Mouse (Mus musculus): ENCODE measurements at regions not wholly inside any gene's neighbourhood (a gene's known extent, or its start where the extent isn't known, plus 50 kb on each side); places are given as distances from the start of the nearest gene placed in this dataset.

DNA sequence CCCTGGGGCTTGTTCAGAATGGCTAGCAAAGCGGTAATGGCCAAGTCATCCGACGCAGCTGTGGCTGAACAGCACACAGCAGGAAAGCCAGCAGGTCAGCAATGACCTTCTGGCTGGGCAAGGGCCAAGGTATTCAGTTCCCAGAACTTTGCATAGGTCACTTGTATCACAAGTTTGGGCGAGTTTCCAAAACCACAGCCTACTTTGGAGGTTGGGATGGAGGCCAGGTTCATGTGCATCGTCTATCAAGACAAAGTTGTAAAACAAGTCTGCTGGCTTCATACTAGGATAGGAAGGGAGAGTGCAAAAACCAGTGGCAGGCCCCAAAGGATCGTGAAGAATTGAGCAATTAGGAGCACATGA, 639.8 kb upstream of the Vstm2b start:
- peak; percentile 92 for DNase-seq

DNA sequence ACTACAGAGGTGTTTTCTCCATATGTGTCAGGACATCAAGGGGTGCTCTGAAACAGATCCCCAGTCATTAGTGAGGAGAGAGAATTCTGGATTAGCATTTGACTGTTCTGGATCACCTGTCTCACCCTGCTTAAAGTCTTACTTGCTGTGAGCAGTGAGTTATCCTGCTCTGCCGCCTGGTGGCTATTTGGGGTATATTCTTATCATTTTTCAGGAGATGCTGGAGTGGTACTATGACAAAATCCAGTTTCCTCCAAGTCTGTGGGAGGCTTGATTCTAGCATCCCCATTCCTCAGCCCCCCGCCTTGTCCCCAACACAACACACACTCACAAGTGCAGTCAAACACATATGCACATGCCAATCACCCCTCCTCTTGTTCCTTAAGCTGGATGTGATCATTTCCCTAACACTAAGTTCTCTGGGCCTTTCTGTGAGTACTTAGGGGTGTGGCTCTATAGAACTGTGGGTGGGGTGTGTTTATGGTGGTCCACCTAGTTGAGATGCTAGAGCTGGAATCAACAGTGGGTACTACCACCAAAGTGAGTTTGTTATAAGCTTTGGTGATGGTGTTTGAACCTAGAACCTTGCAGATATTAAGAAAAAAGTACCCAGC, 624.6 kb upstream of the Vstm2b start:
- DNase-seq: peak; percentile 42

DNA sequence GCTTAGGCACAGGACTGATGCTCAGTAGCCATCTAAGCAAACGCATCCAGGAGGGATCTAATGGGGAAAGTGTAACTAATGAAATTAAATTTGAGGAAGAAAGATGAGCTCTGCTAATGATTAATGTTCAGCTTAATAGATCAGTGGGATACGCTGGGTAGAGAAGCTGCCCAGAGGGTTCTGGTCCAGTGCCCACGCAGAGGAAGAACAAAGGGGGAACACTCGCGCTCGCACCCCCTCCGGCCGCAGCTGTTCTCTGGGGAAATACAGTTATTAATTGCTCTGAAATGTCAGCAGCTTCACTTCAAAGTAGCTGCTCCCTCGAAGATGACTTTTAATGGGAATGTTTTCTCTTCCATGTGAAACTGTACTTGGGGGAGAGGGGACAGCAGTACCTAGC, 623.0 kb upstream of the Vstm2b start:
- DNase-seq: no peak

DNA sequence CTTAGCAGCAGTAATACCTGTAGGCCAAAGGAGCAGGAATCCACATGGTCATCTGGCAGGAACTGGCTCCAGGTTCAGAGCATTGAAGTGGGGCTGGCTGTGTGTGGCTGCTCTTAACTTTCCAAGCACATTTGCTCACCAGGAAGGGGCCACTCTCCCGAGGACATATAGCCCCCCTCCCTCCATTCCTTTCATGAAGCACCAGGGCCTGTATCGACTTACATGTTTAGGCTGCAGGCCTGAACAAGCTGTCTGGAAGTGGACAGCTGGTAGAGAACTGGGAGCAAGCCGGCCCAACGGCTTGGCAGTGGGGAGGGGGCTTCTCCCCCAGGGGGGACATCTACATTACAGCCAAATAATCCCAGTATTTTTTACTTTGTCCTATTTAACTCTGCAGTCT, 622.5 kb upstream of the Vstm2b start:
- DNase-seq: no peak

DNA sequence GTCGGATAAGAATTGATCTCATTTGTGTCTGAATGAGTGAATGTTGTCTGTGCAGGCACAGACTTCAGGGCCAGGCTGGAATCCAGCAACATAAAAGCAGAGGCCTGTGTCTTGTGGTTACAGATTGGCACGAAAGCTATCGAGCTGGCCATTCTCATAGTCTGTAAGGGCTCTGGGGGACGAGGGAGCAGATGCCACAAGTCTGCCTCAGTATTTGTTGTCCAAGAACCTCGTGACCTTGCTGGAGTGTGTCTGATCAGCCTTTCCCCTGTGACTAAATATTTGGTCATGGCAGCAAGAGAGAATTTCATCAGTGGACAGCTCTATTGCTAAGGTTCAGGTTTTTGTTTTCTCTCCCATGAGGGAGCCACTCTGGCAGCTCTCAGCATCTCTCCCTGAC, 622.0 kb upstream of the Vstm2b start:
- DNase-seq: no peak

DNA sequence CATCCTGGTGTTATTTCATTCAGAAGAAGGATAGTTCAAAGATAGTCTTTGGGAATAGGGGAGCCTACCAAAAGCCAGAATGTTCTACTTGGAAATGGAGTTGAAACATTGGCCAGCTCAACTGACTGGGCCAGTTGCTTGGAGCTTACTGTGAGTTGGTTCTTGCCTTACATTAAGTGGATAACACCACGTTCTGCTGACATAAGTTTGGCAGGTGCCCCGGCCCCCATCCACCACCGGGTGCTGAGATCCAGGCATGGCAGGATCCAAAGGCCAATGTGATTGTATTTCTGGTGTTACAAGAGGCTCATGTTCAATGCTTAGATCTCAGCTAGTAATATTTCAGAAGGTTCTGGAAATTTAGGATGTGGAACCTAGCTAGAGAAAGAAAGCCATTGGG, 608.0 kb upstream of the Vstm2b start:
- no peak for DNase-seq

DNA sequence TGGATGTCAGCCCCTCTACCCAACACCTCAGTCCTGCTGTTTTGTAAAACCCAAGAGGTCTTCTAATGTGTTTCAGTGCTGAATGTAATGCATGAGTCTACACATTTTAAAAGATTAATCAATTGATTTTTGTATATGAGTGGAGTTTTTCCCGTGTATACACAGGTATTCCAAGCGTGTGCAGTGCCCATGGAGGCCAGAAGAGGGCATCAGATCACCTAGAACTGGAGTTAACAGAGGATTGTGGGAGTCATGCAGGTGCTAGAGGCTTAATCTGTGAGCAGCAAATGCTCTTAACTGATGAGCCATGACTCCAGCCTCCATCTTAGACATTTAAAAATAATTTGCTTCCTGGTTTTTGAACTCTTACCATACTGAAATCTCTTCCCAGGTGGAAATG, 587.6 kb upstream of the Vstm2b start:
- DNase-seq: no peak

DNA sequence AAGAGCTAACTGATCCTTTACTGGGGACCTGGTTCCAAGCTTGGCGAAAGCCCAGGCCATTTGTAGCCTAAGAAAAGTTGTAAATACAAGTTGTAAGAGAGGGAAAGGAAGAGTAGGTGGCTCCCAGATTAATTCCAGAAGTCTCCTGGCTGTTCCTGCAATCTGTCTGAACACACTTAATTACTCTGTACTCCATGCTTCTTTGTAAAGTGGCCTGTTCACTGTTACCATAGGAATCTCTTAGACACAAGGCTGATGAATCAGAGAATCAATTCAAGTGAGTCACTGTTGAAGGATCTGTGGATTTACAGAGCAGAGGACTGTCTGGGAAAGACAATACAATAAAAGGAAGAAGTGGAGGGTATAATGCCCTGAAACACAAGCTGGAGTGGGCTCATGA, 577.0 kb upstream of the Vstm2b start:
- DNase-seq: no peak

DNA sequence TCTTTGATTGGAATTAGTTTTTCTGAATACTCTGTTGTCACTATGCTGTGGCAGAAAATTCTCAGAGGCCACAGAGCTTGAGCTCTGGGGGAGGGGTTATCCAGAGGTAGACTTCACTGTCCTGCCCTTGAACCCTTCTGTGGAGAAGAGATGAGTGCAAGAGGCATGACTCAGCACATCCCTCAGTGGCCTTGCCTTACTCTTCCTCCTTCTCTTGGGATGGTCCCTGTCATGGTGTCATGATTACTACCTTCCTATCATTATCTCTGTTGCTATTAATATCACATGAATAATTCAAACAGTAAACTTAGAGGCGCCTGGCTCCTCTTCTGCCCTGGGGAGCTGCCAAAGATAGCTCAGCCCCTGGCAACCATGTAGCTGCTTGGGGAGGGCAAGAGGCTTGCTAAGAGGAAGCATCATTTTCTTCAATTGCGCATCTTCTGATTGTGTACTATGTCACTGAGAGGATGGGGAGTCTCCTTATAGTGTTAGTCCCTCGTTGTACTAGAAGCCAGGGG, 572.9 kb upstream of the Vstm2b start:
- no peak for DNase-seq

DNA sequence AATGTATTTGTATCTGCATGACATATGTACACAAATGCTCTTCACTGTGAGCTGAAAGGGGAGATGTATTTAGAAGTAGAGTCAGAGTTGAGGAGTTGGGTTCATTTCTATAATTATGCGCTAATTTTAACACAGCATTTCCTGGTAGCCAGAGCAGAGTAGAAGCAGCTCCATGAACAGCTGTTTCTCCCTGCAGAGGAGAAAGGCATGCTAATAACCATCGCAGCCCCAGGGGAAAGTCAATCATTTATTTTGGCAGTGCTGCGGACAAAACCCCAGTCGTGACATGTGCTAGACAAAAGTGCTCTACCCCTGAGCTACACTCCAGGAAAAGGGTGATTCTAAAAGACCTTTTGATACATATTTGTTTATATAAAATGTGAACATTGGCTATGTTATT, 565.7 kb upstream of the Vstm2b start:
- peak; percentile 63 for DNase-seq

DNA sequence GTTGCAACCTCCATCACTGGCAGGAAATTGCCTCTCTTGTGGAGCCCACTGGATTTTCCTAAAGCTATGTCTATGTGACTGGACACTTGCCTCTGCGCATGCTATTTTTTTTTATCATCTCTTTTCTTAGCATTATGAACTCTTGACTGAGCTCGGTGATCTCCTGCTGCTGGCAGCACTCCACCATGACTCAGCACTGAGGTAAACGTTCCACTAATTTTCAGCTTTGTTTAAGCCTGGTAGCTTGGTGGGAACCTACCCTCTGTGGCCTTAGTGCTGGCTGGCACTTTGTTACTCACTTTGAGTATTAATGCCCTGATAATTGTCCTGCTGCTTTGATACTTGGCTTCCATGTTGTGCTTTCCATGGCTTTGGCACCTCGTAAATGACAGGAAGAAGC, 545.8 kb upstream of the Vstm2b start:
- no peak for DNase-seq

DNA sequence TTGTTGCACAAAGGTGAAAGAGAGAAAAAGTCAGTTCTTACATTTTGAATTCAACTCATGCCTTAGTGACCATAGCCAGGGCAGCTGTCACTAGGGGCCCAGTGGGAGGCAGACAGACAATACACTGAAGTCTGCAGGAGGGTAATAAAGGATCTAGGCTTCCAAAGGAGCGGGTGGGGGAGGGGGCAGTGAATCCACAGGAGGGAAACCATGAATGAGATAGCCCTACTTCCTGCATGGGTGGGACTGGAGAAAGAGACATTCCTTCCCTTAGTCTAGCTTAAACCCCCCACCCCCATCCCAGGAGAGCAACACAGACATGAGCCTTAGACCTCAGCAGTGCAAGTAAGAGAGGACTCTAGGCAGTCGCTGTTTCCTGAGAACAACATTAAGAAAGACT, 535.4 kb upstream of the Vstm2b start:
- DNase-seq: no peak

DNA sequence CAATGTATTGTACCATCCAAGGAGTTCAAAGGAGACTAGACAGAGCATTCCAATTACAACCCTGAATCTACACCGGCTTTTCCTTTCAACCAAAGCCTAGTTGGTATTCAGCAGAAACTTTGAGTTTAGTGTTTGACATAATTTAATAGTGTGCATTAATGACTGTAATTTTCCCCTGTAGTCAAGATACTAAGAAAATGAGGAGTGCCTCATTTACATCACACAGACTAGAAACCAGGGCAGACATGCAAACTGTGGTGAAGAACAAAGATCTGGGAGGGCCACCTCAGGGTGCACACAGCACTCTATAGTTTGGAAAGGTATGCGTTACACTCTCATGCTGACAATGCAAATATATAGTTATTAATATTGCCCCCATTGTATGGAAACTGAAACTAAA, 525.4 kb upstream of the Vstm2b start:
- no peak for DNase-seq

DNA sequence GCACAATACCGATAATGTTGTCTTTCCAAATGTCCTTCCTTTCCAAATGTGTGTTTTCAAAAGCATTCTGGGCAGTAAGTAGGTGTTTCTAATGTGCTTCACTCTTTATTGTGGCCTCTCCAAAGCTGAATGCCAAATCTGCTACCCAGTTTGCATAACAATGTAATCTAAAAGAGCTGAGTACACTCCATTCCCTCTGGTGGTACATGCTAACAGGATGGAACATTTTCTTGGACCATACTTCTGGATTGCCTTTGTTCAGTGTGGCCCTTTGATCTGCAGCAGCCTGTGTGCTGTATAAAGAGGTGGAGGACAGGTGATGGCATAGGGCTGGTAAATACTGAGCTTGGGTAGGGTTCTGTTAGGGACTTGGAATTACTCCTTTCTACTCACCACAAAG, 520.3 kb upstream of the Vstm2b start:
- no peak for DNase-seq

DNA sequence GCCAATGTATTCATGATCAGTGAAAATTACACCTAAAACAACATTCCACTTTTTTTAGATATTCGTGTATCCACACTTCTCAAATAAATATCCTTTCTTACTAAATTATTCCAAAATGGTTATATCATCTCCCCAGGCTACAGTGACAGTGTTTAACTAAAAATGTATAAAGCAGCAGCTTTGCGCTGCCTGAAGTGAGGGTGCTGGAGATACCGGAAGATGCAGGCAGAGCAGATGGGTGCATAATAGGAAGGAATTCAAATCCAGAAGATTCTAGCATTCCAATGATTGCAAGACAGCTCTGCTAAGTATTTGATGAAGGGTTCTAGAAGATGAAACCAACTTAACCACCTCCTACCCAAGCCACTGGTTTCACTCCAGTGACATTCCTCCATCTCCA, 516.9 kb upstream of the Vstm2b start:
- no peak for DNase-seq

DNA sequence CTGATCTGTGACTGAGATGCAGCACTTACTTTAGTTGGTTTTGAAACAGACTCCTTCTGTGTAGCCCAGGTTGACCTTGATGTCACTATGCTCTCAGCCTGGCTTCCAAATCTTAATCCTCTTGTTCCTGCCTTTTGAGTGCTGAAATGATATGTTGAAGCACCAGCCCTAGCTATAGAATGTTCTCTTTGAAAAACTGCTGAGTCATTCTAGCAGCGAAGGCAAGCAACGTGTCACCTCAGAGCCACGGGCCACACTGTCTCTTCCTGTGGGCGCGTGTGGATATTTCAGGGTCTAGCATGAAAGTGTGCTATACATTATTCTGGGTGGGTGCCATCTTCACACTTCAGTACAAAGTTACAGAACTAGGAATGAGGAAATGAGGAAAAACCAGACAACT, 510.0 kb upstream of the Vstm2b start:
- DNase-seq: no peak

DNA sequence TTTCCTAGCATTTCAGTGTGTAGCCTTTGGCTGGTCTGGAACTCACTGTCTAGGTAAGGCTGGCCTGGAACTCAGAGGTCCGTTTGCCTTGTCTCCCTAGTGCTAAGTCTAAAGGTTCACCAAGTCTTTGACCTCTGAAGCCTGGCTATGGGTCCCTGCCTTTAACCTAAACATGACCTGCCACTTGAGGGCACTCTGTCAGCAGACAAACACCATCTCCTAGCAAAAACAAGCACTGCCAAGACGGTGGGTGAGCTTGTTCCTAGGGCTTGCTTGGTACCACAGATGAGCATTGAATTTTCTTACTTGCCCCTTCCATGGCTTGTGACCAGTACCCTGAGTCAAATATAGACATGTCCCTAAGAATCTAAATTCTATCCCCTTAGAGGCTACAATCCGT, 508.3 kb upstream of the Vstm2b start:
- DNase-seq: no peak

DNA sequence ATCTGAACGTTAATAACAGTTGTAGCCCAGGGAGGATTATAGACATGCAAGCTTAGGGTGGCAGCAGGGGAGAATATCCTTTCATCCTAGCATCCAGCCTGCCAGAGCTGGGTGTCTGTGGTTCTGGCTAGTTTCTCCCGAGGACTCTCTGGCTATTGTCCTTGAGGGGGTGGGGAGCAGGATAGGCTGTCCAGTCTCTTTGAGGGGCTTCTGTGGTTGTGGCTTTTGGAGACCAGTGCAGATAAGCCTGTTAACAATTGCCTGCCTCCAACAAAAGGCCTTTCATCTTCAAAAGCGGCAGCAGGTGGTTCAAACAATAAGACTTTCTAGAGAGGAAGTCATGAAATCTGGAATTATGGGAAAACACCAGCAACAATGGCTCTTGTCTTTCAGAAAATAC, 507.2 kb upstream of the Vstm2b start:
- DNase-seq: no peak

DNA sequence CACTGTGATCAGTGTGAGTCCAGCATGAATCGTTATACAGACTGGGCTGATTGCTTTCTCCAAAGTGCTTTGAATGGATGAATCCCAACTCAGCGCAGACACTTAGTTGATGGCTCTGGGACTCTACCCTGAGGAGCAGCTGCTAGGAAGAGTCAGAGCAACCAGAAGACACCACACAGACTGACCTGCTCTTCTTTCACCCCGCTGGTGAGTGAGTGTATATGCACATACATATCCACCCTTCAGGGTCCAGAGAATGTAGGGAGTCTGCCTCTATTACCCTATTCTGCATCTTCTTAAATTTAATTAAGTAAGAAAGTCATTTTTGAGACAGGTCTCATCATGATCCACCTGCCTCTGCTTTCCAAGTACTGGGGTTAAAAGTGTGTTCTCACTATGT, 506.5 kb upstream of the Vstm2b start:
- no peak for DNase-seq

DNA sequence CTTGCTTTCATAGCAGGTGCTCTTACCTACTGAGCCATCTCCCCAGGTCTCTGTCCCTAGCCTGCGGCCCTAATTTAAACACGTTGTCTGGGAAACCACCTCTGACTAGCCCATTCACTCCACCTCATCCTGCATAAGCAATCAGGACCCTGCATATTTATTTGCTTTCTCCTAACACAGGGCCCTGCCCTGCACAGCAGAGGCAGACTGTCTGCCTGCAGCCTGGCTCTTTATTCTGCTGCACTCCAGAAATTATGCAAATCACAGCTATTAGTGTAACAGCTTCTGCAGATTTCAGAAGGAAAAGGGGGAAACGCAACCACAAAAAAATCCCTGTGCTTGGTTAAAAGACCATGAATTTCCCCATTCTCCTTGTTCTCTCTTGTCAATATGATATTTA, 505.9 kb upstream of the Vstm2b start:
- no peak for DNase-seq

DNA sequence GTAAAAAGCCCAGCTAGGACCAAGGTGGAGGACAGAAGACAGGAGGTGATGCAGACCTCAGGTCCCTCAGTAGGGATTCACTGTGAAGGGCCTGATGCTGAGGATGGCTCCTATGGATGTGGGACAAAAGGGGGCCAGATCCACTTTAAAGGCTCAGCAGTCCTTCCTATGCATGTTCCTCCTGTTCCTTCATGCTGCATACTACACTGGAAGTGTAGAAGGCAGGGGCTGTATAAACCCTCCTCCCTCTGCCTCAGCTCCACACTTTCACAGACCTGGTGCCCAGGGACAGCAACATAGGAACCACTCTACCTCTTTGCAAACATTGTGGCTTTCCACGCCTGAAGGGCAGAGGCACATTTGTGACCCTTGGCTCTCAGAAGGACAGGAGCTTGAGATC, 505.4 kb upstream of the Vstm2b start:
- no peak for DNase-seq

DNA sequence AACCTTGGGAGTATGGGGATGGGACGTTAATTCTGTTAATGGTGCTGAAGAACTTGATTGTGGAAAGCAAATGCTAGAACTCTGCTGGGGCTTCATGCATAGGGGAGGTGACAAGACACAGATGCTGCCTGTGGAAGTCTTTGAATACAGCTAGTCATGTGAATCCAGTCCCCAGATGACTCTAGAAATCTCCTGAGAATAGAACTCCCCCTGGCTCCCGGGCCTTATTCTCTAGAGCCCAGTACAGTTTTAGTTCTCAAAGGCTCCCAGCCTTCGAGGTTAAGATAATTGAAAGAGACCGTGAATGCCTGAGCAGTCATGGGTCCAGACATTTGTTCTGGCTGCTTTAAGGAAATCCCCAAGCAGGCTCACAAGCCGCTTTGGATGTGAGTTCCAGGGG, 499.9 kb upstream of the Vstm2b start:
- no peak for DNase-seq

DNA sequence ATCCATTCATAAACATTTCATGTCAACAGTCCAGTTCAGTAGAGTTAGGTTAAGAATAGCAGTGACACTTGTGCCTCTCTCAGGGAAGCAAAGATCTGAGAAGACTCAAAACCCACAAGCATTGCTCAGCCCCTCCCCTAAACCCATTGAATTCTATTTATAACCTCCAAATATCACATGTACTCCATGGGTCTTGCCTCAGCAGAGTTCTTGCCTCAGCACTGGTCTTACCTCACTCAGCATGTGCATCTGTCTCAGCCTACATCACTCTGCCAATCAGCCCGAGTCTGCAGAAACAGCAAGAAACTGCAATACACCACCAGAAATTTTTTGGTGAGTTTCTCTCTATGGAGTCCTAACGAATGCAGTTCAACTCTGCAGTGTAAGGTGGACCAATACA, 478.8 kb upstream of the Vstm2b start:
- DNase-seq: no peak

DNA sequence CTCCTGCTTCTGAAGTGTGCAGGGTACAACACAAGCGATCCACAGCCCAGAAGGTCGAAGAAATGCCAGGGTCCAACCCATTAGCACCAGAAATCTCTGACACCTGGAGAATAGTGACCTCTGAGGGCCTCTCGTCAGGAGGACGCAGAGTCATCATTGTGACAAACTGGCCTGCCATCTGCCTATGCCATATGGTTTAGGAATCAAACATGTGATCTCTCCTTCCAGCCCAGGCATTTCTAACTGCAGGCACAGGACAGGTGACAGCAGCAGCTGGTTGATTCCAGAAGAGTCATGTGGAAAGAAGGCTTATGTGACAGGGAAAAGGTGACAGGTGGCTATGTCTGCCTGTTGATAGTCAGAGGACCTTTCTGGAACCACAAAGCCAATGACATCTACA, 476.0 kb upstream of the Vstm2b start:
- no peak for DNase-seq

DNA sequence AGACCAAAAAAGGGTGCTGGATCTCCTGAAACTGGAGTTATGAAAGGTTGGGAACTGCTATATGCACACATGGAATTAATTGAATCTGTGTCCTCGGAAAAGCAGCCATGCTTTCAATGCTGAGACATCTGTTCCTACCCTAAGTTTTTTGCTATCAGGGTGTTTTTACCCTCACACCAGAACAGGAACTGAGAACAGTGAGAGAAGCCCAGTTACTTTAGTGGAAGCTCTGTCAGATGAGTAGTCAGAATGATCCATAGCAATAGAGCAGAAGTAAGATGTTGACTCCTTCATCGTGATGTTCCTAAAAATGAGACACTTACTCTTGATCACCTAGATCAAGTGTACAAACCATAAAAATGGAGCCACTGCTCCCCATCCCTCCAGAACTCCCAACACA, 468.7 kb upstream of the Vstm2b start:
- DNase-seq: no peak

DNA sequence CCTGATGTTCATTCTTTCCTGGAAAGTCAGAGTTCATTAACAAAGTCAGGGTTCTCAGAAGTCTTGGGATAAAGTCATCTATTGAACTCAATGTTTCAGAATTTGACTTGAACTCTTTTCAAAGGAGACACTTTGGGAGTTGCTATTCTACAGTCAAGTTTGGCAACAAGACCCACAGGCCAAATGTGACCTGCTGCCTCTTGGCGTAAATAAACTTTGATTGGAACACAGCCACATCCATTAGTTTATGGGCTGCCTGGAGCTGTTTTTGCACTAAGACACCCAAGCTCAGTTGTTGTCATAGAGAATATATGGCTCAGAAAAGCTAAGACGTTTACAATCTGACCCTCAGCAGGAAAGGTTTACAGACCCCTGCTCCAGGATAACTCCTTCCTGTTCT, 464.2 kb upstream of the Vstm2b start:
- DNase-seq: peak; percentile 27

Measured in kidney, adult 11 months (tissue).